Comparison of ENCODE assay signal across 24 mouse cellular contexts in genomic region chr3:104954551-104954950, GRCm38 (mm10). TPM values are rescaled to one million over a fixed set of nuclear protein-coding genes. Genes with fewer than 3 reads are reported as not detected.
DNase-seq lines count a peak whose midpoint lies in the region; ATAC-seq lines count a peak whose summit lies in the region.
"Had no signal": no experiment of that assay in that cellular context is flagged by ENCODE, and none has a peak within 500 bp of the region (broad histone marks: within the 10 kb centered on the region; RNA-seq: fewer than 3 reads in every experiment).

No protein-coding gene starts in this region.

- H3K36me3 ChIP-seq in heart, embryonic 12.5 days = peaks cover 38% of the 10 kb centered on the region
- peaks cover 4% of the 10 kb centered on the region; the same call in 1 of the 2 replicates for H3K36me3 ChIP-seq in limb, embryonic 11.5 days (ENCODE audit: control insufficient read depth, insufficient read depth, low read length)
- H3K36me3 ChIP-seq in limb, embryonic 10.5 days = peaks cover 53% of the 10 kb centered on the region
- H3K36me3 ChIP-seq in neural tube, embryonic 15.5 days = peaks cover 20% of the 10 kb centered on the region

- no peak overlapping the region for H3K4me2 ChIP-seq in heart, embryonic 12.5 days
- no peak overlapping the region for H3K4me2 ChIP-seq in limb, embryonic 11.5 days (ENCODE audit: low read depth, severe bottlenecking)
- H3K4me2 ChIP-seq in neural tube, embryonic 15.5 days = no peak overlapping the region
- H3K4me2 ChIP-seq: embryonic facial prominence, embryonic 12.5 days; forebrain, embryonic 13.5 days; forebrain, embryonic 15.5 days had no signal

- no peak for ATAC-seq in heart, embryonic 12.5 days (ENCODE audit: insufficient number of reproducible peaks, low FRiP score)
- ATAC-seq in limb, embryonic 11.5 days (ENCODE audit: insufficient number of reproducible peaks, low FRiP score, low TSS enrichment, low read depth) = no peak
- no peak for ATAC-seq in neural tube, embryonic 15.5 days (ENCODE audit: low FRiP score)
- ATAC-seq: activated CD4-positive, CD25-positive, alpha-beta regulatory T cell, adult 4 months; CD4-positive, CD25-positive, alpha-beta regulatory T cell, adult 4 months; forebrain, embryonic 13.5 days; forebrain, embryonic 15.5 days; Patski had no signal

- H3K4me3 ChIP-seq in heart, embryonic 12.5 days = no peak overlapping the region
- H3K4me3 ChIP-seq in limb, embryonic 11.5 days (ENCODE audit: low read depth, low read length) = no peak overlapping the region
- no peak overlapping the region for H3K4me3 ChIP-seq in limb, embryonic 10.5 days
- H3K4me3 ChIP-seq in neural tube, embryonic 15.5 days (replicated peaks) = no peak overlapping the region
- H3K4me3 ChIP-seq: embryonic facial prominence, embryonic 10.5 days; embryonic facial prominence, embryonic 12.5 days; forebrain, embryonic 13.5 days; forebrain, embryonic 15.5 days had no signal

- H3K27me3 ChIP-seq in heart, embryonic 12.5 days (replicated peaks) = peaks cover 18% of the 10 kb centered on the region
- H3K27me3 ChIP-seq in limb, embryonic 11.5 days (ENCODE audit: control insufficient read depth, insufficient read depth, low read length) = no peaks in the 10 kb centered on the region
- peaks cover 14% of the 10 kb centered on the region for H3K27me3 ChIP-seq in limb, embryonic 10.5 days (ENCODE audit: low read depth, poor library complexity, severe bottlenecking)
- H3K27me3 ChIP-seq in neural tube, embryonic 15.5 days (replicated peaks) = peaks cover 13% of the 10 kb centered on the region
- H3K27me3 ChIP-seq: CH12.LX, Patski had no signal

- 93% methylated on average over 15 of the region's 15 CpGs for WGBS in heart, embryonic 12.5 days
- 96% methylated on average over 15 of the region's 15 CpGs for WGBS in limb, embryonic 11.5 days
- WGBS in limb, embryonic 10.5 days = 97% methylated on average over 15 of the region's 15 CpGs
- 97% methylated on average over 15 of the region's 15 CpGs for WGBS in neural tube, embryonic 15.5 days

- H3K27ac ChIP-seq in heart, embryonic 12.5 days (ENCODE audit: poor library complexity, severe bottlenecking) = no peak overlapping the region
- H3K27ac ChIP-seq in limb, embryonic 11.5 days (replicated peaks; ENCODE audit: low read depth, low read length) = no peak overlapping the region
- H3K27ac ChIP-seq in limb, embryonic 10.5 days = no peak overlapping the region
- H3K27ac ChIP-seq in neural tube, embryonic 15.5 days (replicated peaks) = no peak overlapping the region
- H3K27ac ChIP-seq: embryonic facial prominence, embryonic 10.5 days; embryonic facial prominence, embryonic 12.5 days; forebrain, embryonic 13.5 days; forebrain, embryonic 15.5 days had no signal

- peak; percentile 73 for DNase-seq in heart, adult 11 months
- peak; percentile 16 for DNase-seq in limb, embryonic 11.5 days (ENCODE audit: low spot score)
- DNase-seq in limb, embryonic 10.5 days (ENCODE audit: low spot score) = no peak
- peak; percentile 6 for DNase-seq in neural tube, embryonic 10.5 days (ENCODE audit: extremely low spot score, low spot score)
- DNase-seq: adrenal gland, adult 8-10 months; adrenal gland, postnatal 14 days; adrenal gland, postnatal 36 days; B cell, adult 2 months; cerebellum, adult 11-12 months; cerebellum, adult 2 months; cerebellum, adult 9-10 months; cerebellum, postnatal 10 days; cerebellum, postnatal 25 days had no signal

- no peaks in the 10 kb centered on the region for H3K9me3 ChIP-seq in heart, embryonic 12.5 days (replicated peaks)
- no peaks in the 10 kb centered on the region for H3K9me3 ChIP-seq in limb, embryonic 11.5 days (ENCODE audit: control insufficient read depth, low read length)
- no peaks in the 10 kb centered on the region for H3K9me3 ChIP-seq in limb, embryonic 10.5 days (replicated peaks)
- no peaks in the 10 kb centered on the region for H3K9me3 ChIP-seq in neural tube, embryonic 15.5 days (replicated peaks)
- H3K9me3 ChIP-seq: embryonic facial prominence, embryonic 10.5 days; embryonic facial prominence, embryonic 12.5 days; forebrain, embryonic 13.5 days; forebrain, embryonic 15.5 days; G1E had no signal

- H3K9ac ChIP-seq in heart, embryonic 12.5 days = no peak overlapping the region
- no peak overlapping the region for H3K9ac ChIP-seq in limb, embryonic 11.5 days (ENCODE audit: low read length)
- no peak overlapping the region for H3K9ac ChIP-seq in neural tube, embryonic 15.5 days (replicated peaks)
- H3K9ac ChIP-seq: embryonic facial prominence, embryonic 12.5 days; forebrain, embryonic 13.5 days; forebrain, embryonic 15.5 days had no signal

- peaks cover 3% of the 10 kb centered on the region; the same call in 1 of the 2 replicates for H3K4me1 ChIP-seq in heart, embryonic 12.5 days (replicated peaks)
- H3K4me1 ChIP-seq in limb, embryonic 11.5 days (ENCODE audit: control insufficient read depth, insufficient read depth, low read length) = no peaks in the 10 kb centered on the region
- H3K4me1 ChIP-seq in limb, embryonic 10.5 days = peaks cover 10% of the 10 kb centered on the region
- no peaks in the 10 kb centered on the region for H3K4me1 ChIP-seq in neural tube, embryonic 15.5 days
- H3K4me1 ChIP-seq: forebrain, embryonic 13.5 days; forebrain, embryonic 15.5 days had no signal

RNA-seq across cellular contexts. Expression of gene Wnt2b, which starts 7.2 kb away (rescaled TPM):
- polyA plus RNA-seq in heart, embryonic 12.5 days (2016; fragmentation: Nextera tagmentation; extraction: Ambion mirVana) = 1.3 and 1.4 TPM in 2 replicates
- 0.43 and 0.72 TPM in 2 replicates for polyA plus RNA-seq in limb, embryonic 11.5 days (2014; fragmentation: Nextera tagmentation; extraction: Ambion mirVana)
- 0.28 and 0.39 TPM in 2 replicates for polyA plus RNA-seq in limb, embryonic 10.5 days (2016; fragmentation: Nextera tagmentation; extraction: Ambion mirVana)
- polyA plus RNA-seq in neural tube, embryonic 15.5 days (2015; fragmentation: Nextera tagmentation; extraction: Ambion mirVana) = 0.78 and 0.88 TPM in 2 replicates
- polyA plus RNA-seq: G1E had no signal
